Mouse (Mus musculus) myocyte (in vitro differentiated cells): Measurements from ENCODE around the gene Ccdc33.

Source experiments
- CEBPB ChIP-seq: IDR thresholded peaks from 2 replicates; pipeline ENCODE4 v1.6.1; 2011; ENCODE audit warnings: mild to moderate bottlenecking, moderate library complexity; ENCODE audit not compliant: poor library complexity, insufficient read depth, severe bottlenecking
- E2F4 ChIP-seq: IDR thresholded peaks from one replicate; pipeline ENCODE4 v1.6.1; 2011; ENCODE audit warnings: mild to moderate bottlenecking, control low read depth, moderate library complexity; ENCODE audit not compliant: insufficient read depth
- MAX ChIP-seq: IDR thresholded peaks from one replicate; pipeline ENCODE4 v1.6.1; 2011; ENCODE audit warnings: low read depth, mild to moderate bottlenecking, control low read depth
- MYOD1 ChIP-seq, 3 experiments: IDR thresholded peaks; one replicate each; pipeline ENCODE4 v1.6.1; 2011; ENCODE audit warnings: control low read depth in 2 of 3, low read depth in 2 of 3, mild to moderate bottlenecking in 2 of 3, moderate library complexity in 1 of 3; ENCODE audit not compliant: insufficient read length in 2 of 3, control insufficient read depth in 1 of 3
- MYOG ChIP-seq, 3 experiments: IDR thresholded peaks; one replicate each; pipeline ENCODE4 v1.6.1; 2011; ENCODE audit warnings: control low read depth in 2 of 3, low read depth in 2 of 3, mild to moderate bottlenecking in 2 of 3; ENCODE audit not compliant: insufficient read length in 2 of 3, control insufficient read depth in 1 of 3, insufficient read depth in 1 of 3
- POLR2A ChIP-seq: IDR thresholded peaks from one replicate; pipeline ENCODE4 v1.6.1; 2011; ENCODE audit warnings: low read depth, mild to moderate bottlenecking, control low read depth, moderate library complexity; ENCODE audit not compliant: insufficient read length
- POLR2AphosphoS2 ChIP-seq: IDR thresholded peaks from one replicate; pipeline ENCODE4 v1.6.1; 2011; ENCODE audit warnings: low read depth, control low read depth; ENCODE audit not compliant: insufficient read length
- SRF ChIP-seq: IDR thresholded peaks from one replicate; pipeline ENCODE4 v1.6.1; 2011; ENCODE audit warnings: low read depth; ENCODE audit not compliant: control insufficient read depth, insufficient read length
- TCF12 ChIP-seq: IDR thresholded peaks from one replicate; pipeline ENCODE4 v1.6.1; 2011; ENCODE audit warnings: mild to moderate bottlenecking, control low read depth; ENCODE audit not compliant: poor library complexity, insufficient read depth, severe bottlenecking
- TCF3 ChIP-seq: IDR thresholded peaks from one replicate; pipeline ENCODE4 v1.6.1; 2011; ENCODE audit warnings: low read depth, control low read depth; ENCODE audit not compliant: insufficient read length
- USF1 ChIP-seq: IDR thresholded peaks from one replicate; pipeline ENCODE4 v1.6.1; 2011; ENCODE audit warnings: low read depth, mild to moderate bottlenecking, control low read depth, moderate library complexity

- TF ChIP-seq USF1 = no peak
- TF ChIP-seq POLR2A = no peak
- no peak for TF ChIP-seq E2F4
- TF ChIP-seq TCF12 = no peak
- no peak for TF ChIP-seq SRF
- no peak for TF ChIP-seq POLR2AphosphoS2
- TF ChIP-seq MAX = no peak
- peak in 1 of 3 experiments; percentile 5 for TF ChIP-seq MYOG (IDR thresholded peaks at IDR 0.05; ENCODE audit: control insufficient read depth in 1 of 3, insufficient read depth in 1 of 3, insufficient read length in 2 of 3, low read depth in 2 of 3)
- TF ChIP-seq CEBPB = no peak
- no peak for TF ChIP-seq TCF3
- peak in 1 of 3 experiments; percentile 2 for TF ChIP-seq MYOD1 (IDR thresholded peaks at IDR 0.05; ENCODE audit: control insufficient read depth in 1 of 3, insufficient read length in 2 of 3, low read depth in 2 of 3)
Observed at GRCm38 (mm10) chr9:58012935-58013334, 105.7 kb downstream of the Ccdc33 start.
